21 mouse cellular contexts compared by ENCODE assay signal in the genomic region with DNA sequence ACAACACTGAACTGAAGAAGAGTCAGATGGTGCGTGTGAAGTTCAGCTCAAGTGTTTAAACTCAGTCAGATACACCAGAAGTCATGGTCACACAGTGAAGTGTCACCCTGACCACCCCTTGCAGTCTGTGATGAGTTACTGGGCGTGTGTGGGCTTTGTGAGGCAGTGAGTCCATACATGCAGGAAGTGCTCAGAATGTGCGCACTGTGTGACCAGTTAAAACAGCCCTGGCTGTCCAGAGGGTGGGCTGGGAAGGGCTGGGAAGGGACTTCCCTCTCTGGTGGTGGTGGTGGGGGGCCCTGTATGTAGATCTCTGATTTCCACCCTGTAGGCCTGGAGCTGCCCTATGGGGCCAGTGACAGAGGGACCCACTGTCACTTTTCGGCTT. TPM values are rescaled to one million over a fixed set of nuclear protein-coding genes. Genes with fewer than 3 reads are reported as not detected.
DNase-seq lines count a peak whose midpoint lies in the region; ATAC-seq and TF ChIP-seq lines count a peak whose summit lies in the region.
"Had no signal": no experiment of that assay in that cellular context is flagged by ENCODE, and none has a peak within 500 bp of the region (broad histone marks: within the 10 kb centered on the region; RNA-seq: fewer than 3 reads in every experiment).

No protein-coding gene starts in this region.

- H3K4me3 ChIP-seq in forebrain, embryonic 15.5 days = no peak overlapping the region
- H3K4me3 ChIP-seq in forebrain, embryonic 12.5 days (replicated peaks) = no peak overlapping the region
- no peak overlapping the region for H3K4me3 ChIP-seq in heart, embryonic 16.5 days (ENCODE audit: low read length)
- H3K4me3 ChIP-seq in testis, adult 2 months (ENCODE audit: control insufficient read depth, low read depth, low read length) = peak overlapping the region; percentile 33
- H3K4me3 ChIP-seq: left cerebral cortex, adult 2 months; limb, embryonic 12.5 days had no signal

- H3K9ac ChIP-seq in forebrain, embryonic 15.5 days (replicated peaks) = no peak overlapping the region
- no peak overlapping the region for H3K9ac ChIP-seq in forebrain, embryonic 12.5 days
- no peak overlapping the region for H3K9ac ChIP-seq in heart, embryonic 16.5 days (ENCODE audit: low read length)
- H3K9ac ChIP-seq: limb, embryonic 12.5 days; liver, embryonic 14.5 days had no signal

- no peak for TF ChIP-seq POLR2A in testis, adult 2 months (IDR thresholded peaks at IDR 0.05; ENCODE audit: control insufficient read depth, low read depth, low read length)

- H3K9me3 ChIP-seq in forebrain, embryonic 15.5 days = no peaks in the 10 kb centered on the region
- no peaks in the 10 kb centered on the region for H3K9me3 ChIP-seq in forebrain, embryonic 12.5 days
- no peaks in the 10 kb centered on the region for H3K9me3 ChIP-seq in heart, embryonic 16.5 days (replicated peaks; ENCODE audit: control insufficient read depth, low read length)
- H3K9me3 ChIP-seq: G1E; limb, embryonic 12.5 days had no signal

- intact Hi-C loops in left cerebral cortex, postnatal 4 days (cut with DNase I) = no loop called here

- H3K36me3 ChIP-seq in forebrain, embryonic 15.5 days = peaks cover 19% of the 10 kb centered on the region
- peaks cover 51% of the 10 kb centered on the region for H3K36me3 ChIP-seq in forebrain, embryonic 12.5 days (replicated peaks)
- H3K36me3 ChIP-seq in heart, embryonic 16.5 days (ENCODE audit: control insufficient read depth, insufficient read depth) = peaks cover 27% of the 10 kb centered on the region
- H3K36me3 ChIP-seq in testis, adult 2 months (ENCODE audit: control insufficient read depth, insufficient read depth, low read length) = no peaks in the 10 kb centered on the region; the same call in 1 of the 2 replicates

- H3K27ac ChIP-seq in forebrain, embryonic 15.5 days (replicated peaks) = no peak overlapping the region
- no peak overlapping the region for H3K27ac ChIP-seq in forebrain, embryonic 12.5 days
- H3K27ac ChIP-seq in heart, embryonic 16.5 days (ENCODE audit: low read length) = peak overlapping the region; percentile 21; the same call in 1 of the 2 replicates
- no peak overlapping the region for H3K27ac ChIP-seq in testis, adult 2 months (ENCODE audit: control insufficient read depth, insufficient read depth, low read depth, low read length)
- H3K27ac ChIP-seq: limb, embryonic 12.5 days; liver, embryonic 14.5 days had no signal

- no peak for DNase-seq in heart, adult 18-20 months
- no peak for DNase-seq in testis, postnatal 14 days (ENCODE audit: low spot score)
- DNase-seq in retina, embryonic 14.5 days (ENCODE audit: low spot score) = no peak
- DNase-seq in left cerebral cortex, postnatal 4 days = no peak
- DNase-seq: gastrocnemius, postnatal 25 days; kidney, adult 18-20 months; thymus, postnatal 4 days had no signal

- no peaks in the 10 kb centered on the region for H3K27me3 ChIP-seq in forebrain, embryonic 15.5 days
- H3K27me3 ChIP-seq in forebrain, embryonic 12.5 days = no peaks in the 10 kb centered on the region
- H3K27me3 ChIP-seq in heart, embryonic 16.5 days (ENCODE audit: control insufficient read depth, insufficient read depth, low read length) = no peaks in the 10 kb centered on the region
- no peaks in the 10 kb centered on the region for H3K27me3 ChIP-seq in testis, adult 2 months (ENCODE audit: control insufficient read depth, insufficient read depth, low read length)
- H3K27me3 ChIP-seq: limb, embryonic 12.5 days had no signal

- WGBS in forebrain, embryonic 15.5 days = 87% methylated on average over 4 of the region's 4 CpGs
- 89% methylated on average over 4 of the region's 4 CpGs for WGBS in forebrain, embryonic 12.5 days
- 86% methylated on average over 4 of the region's 4 CpGs for WGBS in heart, embryonic 16.5 days

- TF ChIP-seq CTCF in testis, adult 2 months (IDR thresholded peaks at IDR 0.05; ENCODE audit: control insufficient read depth, insufficient read depth, insufficient replicate concordance, low read depth, low read length) = no peak

- H3K4me1 ChIP-seq in forebrain, embryonic 15.5 days = peaks cover 20% of the 10 kb centered on the region
- H3K4me1 ChIP-seq in forebrain, embryonic 12.5 days = no peaks in the 10 kb centered on the region
- H3K4me1 ChIP-seq in heart, embryonic 16.5 days (ENCODE audit: control insufficient read depth, insufficient read depth, low read length) = peaks cover 26% of the 10 kb centered on the region
- H3K4me1 ChIP-seq in testis, adult 2 months (ENCODE audit: control insufficient read depth, insufficient read depth, low read length) = no peaks in the 10 kb centered on the region

- H3K4me2 ChIP-seq in forebrain, embryonic 15.5 days (replicated peaks) = no peak overlapping the region
- no peak overlapping the region for H3K4me2 ChIP-seq in forebrain, embryonic 12.5 days
- no peak overlapping the region for H3K4me2 ChIP-seq in heart, embryonic 16.5 days (ENCODE audit: low read depth, low read length)
- H3K4me2 ChIP-seq: limb, embryonic 12.5 days had no signal

- 0 out of 2 replicates have a peak, but pooled peaks have one; percentile 23 for ATAC-seq in forebrain, embryonic 15.5 days (replicated peaks)
- no peak for ATAC-seq in forebrain, embryonic 12.5 days (ENCODE audit: low FRiP score)
- ATAC-seq in heart, embryonic 16.5 days (replicated peaks; ENCODE audit: extremely low read depth, insufficient read depth, low FRiP score) = no peak
- ATAC-seq: CD4-positive, CD25-positive, alpha-beta regulatory T cell, adult 4 months had no signal

RNA-seq across cellular contexts. Expression of a gene that starts 41.8 kb away (rescaled TPM):
- 0.59 and 1.4 TPM in 2 replicates for polyA plus RNA-seq in forebrain, embryonic 15.5 days (2015; fragmentation: Nextera tagmentation; extraction: Ambion mirVana)
- 0.26 TPM in 1 of 2 replicates, not detected in the other for polyA plus RNA-seq in forebrain, embryonic 12.5 days (2016; fragmentation: Nextera tagmentation; extraction: Ambion mirVana)
- polyA plus RNA-seq in heart, embryonic 16.5 days (2015; fragmentation: Nextera tagmentation; extraction: Ambion mirVana) = not detected in 2 replicates
- total RNA-seq in heart, adult 18-20 months (2021) = not detected
- 190 and 193 TPM in 2 replicates for polyA plus RNA-seq in testis, adult 2 months (2012; rRNA removed)
- not detected for total RNA-seq in left cerebral cortex, postnatal 4 days (2021)
- total RNA-seq: G1E; gastrocnemius, postnatal 25 days; heart, postnatal 4 days; megakaryocyte progenitor cell, adult 5-6 weeks had no signal
- polyA plus RNA-seq: CD4-positive, CD25-positive, alpha-beta regulatory T cell, adult 4 months; embryonic facial prominence, embryonic 14.5 days; limb, embryonic 12.5 days; liver, embryonic 14.5 days; lung, embryonic 16.5 days; spleen, adult 2 months had no signal

Comparison
In these comparisons a context has a peak if more than half of its experiments do, and no peak if none do; other contexts are left out.
1. RNA of a gene that starts 41.8 kb away (polyA plus RNA-seq): 190 to 193 TPM in testis, adult 2 months; 0.59 to 1.4 TPM in forebrain, embryonic 15.5 days, not detected in heart, embryonic 16.5 days and 0.26 TPM in forebrain, embryonic 12.5 days; every median in the first group is over 10 times any median in the second.